Mouse (Mus musculus) heart, postnatal 0 days (tissue): ENCODE data around the gene Smtnl1. TPM values are rescaled to one million over a fixed set of nuclear protein-coding genes. Genes with fewer than 3 reads are reported as not detected.
A peak's percentile ranks its signal among the peaks of the same experiment; 100 is the strongest.

Source experiments
- ATAC-seq: fragments of 200-750 bp; cut with Nextera tagmentation; 2 replicates; pipeline ENCODE4 v1.8.0; 2017; ENCODE audit warnings: low read depth, moderate number of reproducible peaks, moderate library complexity; ENCODE audit not compliant: insufficient read depth
- DNase-seq: peaks from one replicate; pipeline ENCODE4 v3.0.0-alpha.2; 2016; ENCODE audit warnings: low spot score
- H3K27ac ChIP-seq: fragments of 300-500 bp; sonication (generic); 2 replicates; pipeline ENCODE4 v1.5.1; 2014; ENCODE audit warnings: low read depth, mild to moderate bottlenecking
- H3K27me3 ChIP-seq: fragments of 300-500 bp; sonication (generic); 2 replicates; pipeline ENCODE4 v1.6.1; 2014; ENCODE audit warnings: low read length, mixed read lengths; ENCODE audit not compliant: control insufficient read depth, insufficient read depth
- H3K36me3 ChIP-seq: fragments of 300-500 bp; sonication (generic); replicated peaks from 2 replicates; pipeline ENCODE4 v1.6.1; 2014; ENCODE audit warnings: low read length, mixed read lengths; ENCODE audit not compliant: control insufficient read depth, insufficient read depth
- H3K4me1 ChIP-seq: fragments of 300-500 bp; sonication (generic); 2 replicates; pipeline ENCODE4 v1.6.1; 2014; ENCODE audit warnings: antibody characterized with exemption; ENCODE audit not compliant: control insufficient read depth, insufficient read depth
- H3K4me2 ChIP-seq: fragments of 300-500 bp; sonication (generic); 2 replicates; pipeline ENCODE4 v1.6.1; 2014; ENCODE audit warnings: low read depth, mild to moderate bottlenecking, low read length, moderate library complexity
- H3K4me3 ChIP-seq: fragments of 300-500 bp; sonication (generic); 2 replicates; pipeline ENCODE4 v1.5.1; 2014; ENCODE audit warnings: low read depth, low read length
- H3K9ac ChIP-seq: fragments of 300-500 bp; sonication (generic); replicated peaks from 2 replicates; pipeline ENCODE4 v1.6.1; 2014; ENCODE audit warnings: low read depth, low read length, mixed read lengths
- H3K9me3 ChIP-seq: fragments of 300-500 bp; sonication (generic); replicated peaks from 2 replicates; pipeline ENCODE4 v1.6.1; 2016; ENCODE audit warnings: low read length; ENCODE audit not compliant: control insufficient read depth
- CTCF ChIP-seq: IDR thresholded peaks from 2 replicates; pipeline ENCODE4 v1.5.1; 2016; ENCODE audit warnings: antibody characterized with exemption, control low read depth, low read depth
- EP300 ChIP-seq: IDR thresholded peaks from 2 replicates; pipeline ENCODE4 v1.6.1; 2016; ENCODE audit warnings: antibody characterized with exemption, low read depth
- WGBS: fragments of 180-500 bp; shearing (Covaris S2); extraction: QIAGEN DNeasy Blood & Tissue Kit; methylation state at CpG from one replicate; pipeline ENCODE4 v1.1.7; 2014; 5-methylcytosine and 5-hydroxymethylcytosine counted together
- polyA plus RNA-seq: library from polyadenylated mRNA; unstranded; fragments of >200 nt; fragmentation: Nextera tagmentation; extraction: Ambion mirVana; gene quantifications from 2 replicates; pipeline ENCODE4 v1.2.1, GENCODE M21; 2015
- total RNA-seq: library from RNA; depleted of rRNA; stranded (reverse); fragments of >200 nt; gene quantifications from 2 replicates; pipeline ENCODE4 v1.2.3, GENCODE M21; 2014; ENCODE audit warnings: low replicate concordance

Gene Smtnl1
- total and polyA plus RNA-seq, 2 experiments from 2014 or later: 0.12 TPM; not detected in 1

DNA sequence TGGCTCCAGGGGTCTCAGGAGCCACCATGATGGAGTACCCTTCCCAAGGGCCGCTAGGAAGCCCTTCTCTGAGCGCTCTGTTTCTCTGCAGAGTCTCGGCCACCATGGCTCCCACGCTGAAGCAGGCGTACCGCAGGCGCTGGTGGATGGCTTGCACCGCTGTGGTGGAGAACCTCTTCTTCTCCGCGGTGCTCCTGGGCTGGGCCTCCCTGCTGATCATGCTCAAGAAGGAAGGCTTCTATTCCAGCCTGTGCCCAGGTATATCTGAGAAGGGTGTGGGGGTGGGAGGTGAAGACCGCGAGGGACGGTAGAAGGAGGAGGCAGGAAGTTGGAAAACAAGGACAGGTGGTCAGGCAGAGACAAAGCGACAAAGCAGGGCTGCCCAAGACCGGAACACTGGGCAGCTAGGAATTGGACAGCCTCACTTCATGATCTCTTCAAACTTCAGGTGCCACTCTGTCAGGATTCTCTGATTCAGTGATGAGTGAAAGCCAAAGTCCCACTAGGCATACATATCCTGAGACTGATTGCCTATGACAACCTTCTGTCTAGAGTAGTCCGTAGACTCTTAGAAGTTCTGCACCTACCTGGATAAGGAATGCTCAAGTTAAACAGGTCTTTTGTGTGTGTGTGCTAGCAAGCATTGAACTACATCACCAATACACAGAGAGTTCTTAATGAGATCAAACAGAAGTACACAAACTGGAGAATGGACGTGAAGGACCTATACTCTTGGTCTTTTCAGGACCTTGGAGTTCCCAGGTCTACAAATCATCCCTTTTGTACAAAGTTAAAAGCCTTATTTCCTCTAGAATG is 18.5 kb upstream of the Smtnl1 start:
- ATAC-seq (peak; percentile 13; the same call in 1 of the 2 replicates), DNase-seq (no peak)
- Histone ChIP-seq H3K9ac (peak overlapping the region; percentile 60), H3K4me3 (peak overlapping the region; percentile 56), H3K27me3 (peaks cover 13% of the 10 kb centered on the region), H3K27ac (peak overlapping the region; percentile 23; the same call in 1 of the 2 replicates), H3K9me3 (no peaks in the 10 kb centered on the region), H3K36me3 (no peaks in the 10 kb centered on the region), H3K4me2 (peak overlapping the region; percentile 85), H3K4me1 (peaks cover 27% of the 10 kb centered on the region)
- TF ChIP-seq CTCF (no peak), EP300 (no peak)
- WGBS: 7% methylated on average over 17 of the region's 17 CpGs

DNA sequence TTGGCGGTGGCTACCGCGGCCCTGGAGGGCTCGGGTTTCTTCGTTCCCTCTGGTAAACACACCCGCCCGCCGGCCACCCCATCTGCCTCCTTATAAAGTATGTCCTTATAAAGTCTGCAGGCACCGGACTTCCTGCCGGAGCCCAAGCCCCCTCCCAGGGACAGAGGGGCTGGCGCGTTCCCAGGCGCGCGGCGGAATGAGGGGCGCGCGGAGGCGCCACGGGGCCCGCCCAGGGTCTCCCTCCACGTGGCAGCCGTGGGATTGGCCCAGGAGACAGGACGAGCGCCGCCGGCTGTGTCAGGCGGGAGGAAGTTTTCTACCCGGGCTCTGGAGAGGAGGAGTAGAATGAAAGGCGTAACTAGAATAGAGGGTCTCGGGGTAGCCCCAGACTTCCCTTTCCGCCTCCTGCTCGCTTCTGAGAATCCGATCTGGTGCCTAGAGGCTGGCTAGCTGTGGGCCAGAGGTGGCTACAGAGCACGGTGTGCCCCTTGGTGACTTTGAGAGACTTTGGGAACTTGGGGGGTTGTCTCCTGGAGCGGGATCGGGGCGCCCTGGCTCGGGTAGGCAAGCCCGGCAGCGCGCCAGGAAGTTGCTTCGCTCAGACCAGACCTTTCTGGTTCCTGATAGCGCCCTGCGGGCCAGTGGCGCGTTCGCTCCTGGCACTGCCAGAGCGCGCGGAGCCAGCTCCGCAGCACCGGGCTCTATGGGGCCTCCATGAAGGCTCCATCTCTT is 17.7 kb upstream of the Smtnl1 start:
- TF ChIP-seq EP300: no peak
- TF ChIP-seq CTCF: peak; percentile 3; the same call in 1 of the 2 replicates
- peak overlapping the region; percentile 23 for H3K27ac ChIP-seq
- peak overlapping the region; percentile 56 for H3K4me3 ChIP-seq
- H3K9ac ChIP-seq: peak overlapping the region; percentile 60
- peak overlapping the region; percentile 85 for H3K4me2 ChIP-seq
- H3K27me3 ChIP-seq: peaks cover 13% of the 10 kb centered on the region
- H3K4me1 ChIP-seq: peaks cover 23% of the 10 kb centered on the region
- no peaks in the 10 kb centered on the region for H3K36me3 ChIP-seq
- under 1% methylated on average over 54 of the region's 54 CpGs for WGBS
- no peaks in the 10 kb centered on the region for H3K9me3 ChIP-seq
- ATAC-seq (peak; percentile 84), DNase-seq (peak; percentile 54)

DNA sequence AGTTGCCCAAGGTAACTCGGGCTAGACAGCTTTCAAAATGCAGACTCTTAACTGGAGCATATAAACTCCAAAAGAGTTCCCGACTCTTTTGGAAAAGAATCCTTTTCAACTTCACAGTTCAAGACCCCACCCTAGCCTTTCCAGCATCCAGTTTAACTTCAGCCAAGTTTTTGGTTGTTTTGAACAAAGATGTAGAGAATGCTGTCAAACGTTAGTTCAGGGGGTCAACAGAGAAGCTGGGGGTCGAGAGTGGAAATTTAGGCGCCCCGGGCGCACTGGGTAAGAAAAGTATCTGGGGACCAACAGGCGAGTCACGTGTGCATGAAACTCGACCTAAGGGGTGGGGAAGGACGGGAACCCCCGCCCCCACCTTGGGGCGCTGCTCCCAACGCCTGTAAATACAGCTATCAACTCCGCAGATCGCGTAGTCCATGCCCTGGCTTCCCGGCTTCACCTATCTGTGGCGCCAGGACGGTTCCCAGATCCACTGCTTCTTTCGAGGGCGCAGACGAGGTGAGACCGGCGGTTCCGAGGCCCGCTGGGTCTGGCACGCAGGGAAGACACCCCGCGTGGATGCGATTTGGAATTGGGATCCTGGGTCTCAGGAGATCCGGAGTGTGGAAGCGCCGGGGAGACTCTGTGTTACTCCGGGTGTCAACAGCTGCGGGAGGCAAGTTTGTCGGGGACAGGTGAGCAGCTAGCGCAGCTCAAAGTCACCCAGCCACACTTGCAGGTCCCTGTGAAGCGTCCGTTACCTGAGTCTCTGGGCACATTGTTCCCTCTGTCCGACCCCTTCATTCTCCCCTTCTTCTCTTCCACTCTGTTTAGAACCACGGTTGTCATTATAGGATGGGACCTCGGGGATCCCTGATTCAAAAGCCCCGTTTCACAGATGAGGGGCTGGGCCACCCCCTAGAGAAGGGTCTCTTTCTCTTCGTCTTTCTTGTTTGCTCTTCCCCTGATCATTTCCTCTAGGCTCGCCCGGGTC is 16.8 kb upstream of the Smtnl1 start:
- H3K36me3 ChIP-seq: no peaks in the 10 kb centered on the region
- H3K4me2 ChIP-seq: peak overlapping the region; percentile 85
- 2% methylated on average over 47 of the region's 47 CpGs for WGBS
- H3K9me3 ChIP-seq: no peaks in the 10 kb centered on the region
- peak overlapping the region; percentile 60 for H3K9ac ChIP-seq
- peaks cover 15% of the 10 kb centered on the region; the same call in 1 of the 2 replicates for H3K4me1 ChIP-seq
- peak overlapping the region; percentile 56 for H3K4me3 ChIP-seq
- H3K27ac ChIP-seq: peak overlapping the region; percentile 23
- TF ChIP-seq EP300: no peak
- TF ChIP-seq CTCF: no peak
- H3K27me3 ChIP-seq: peaks cover 13% of the 10 kb centered on the region
- DNase-seq: no peak
- ATAC-seq: no peak

DNA sequence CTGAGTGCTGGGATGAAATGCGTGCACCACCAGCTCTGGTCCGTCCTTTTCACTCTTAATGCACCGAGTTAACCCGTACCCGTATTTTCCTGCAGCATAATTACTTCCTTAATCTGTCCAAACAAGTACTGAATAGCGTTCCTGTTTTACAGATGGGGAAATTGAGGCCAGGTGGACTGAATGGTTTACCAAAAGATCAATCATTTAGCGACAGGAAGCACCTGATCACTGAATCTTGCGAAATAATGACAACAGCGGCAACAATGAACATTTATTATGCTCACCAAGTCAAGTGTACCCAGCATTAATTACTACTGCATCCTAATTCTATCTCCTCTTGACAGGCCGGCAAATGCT is 16.1 kb upstream of the Smtnl1 start, which contains the start of gene Slc43a1:
Slc43a1 (plus strand) TSS at position 258 of the 357 bp plus-strand sequence.
- DNase-seq (no peak), ATAC-seq (no peak)
- H3K27me3 ChIP-seq: peaks cover 13% of the 10 kb centered on the region
- H3K9ac ChIP-seq: peak within 1 kb of the TSS; percentile 60
- peak within 1 kb of the TSS; percentile 56 for H3K4me3 ChIP-seq
- H3K27ac ChIP-seq: peak within 1 kb of the TSS; percentile 23
- 41% methylated on average over 10 of the region's 10 CpGs for WGBS
- peak within 1 kb of the TSS; percentile 85 for H3K4me2 ChIP-seq
- H3K9me3 ChIP-seq: no peaks in the 10 kb centered on the region
- no peak for TF ChIP-seq CTCF
- TF ChIP-seq EP300: no peak
- H3K4me1 ChIP-seq: peaks cover 15% of the 10 kb centered on the region; the same call in 1 of the 2 replicates
- no peaks in the 10 kb centered on the region for H3K36me3 ChIP-seq
